Mouse (Mus musculus) ES-CJ7 (cell line): ENCODE measurements around the gene Trip10.

Experiments used
- DNase-seq: peaks from one replicate; pipeline ENCODE4 v3.0.0; 2011; ENCODE audit warnings: low read depth, low spot score

Gene Trip10

DNA sequence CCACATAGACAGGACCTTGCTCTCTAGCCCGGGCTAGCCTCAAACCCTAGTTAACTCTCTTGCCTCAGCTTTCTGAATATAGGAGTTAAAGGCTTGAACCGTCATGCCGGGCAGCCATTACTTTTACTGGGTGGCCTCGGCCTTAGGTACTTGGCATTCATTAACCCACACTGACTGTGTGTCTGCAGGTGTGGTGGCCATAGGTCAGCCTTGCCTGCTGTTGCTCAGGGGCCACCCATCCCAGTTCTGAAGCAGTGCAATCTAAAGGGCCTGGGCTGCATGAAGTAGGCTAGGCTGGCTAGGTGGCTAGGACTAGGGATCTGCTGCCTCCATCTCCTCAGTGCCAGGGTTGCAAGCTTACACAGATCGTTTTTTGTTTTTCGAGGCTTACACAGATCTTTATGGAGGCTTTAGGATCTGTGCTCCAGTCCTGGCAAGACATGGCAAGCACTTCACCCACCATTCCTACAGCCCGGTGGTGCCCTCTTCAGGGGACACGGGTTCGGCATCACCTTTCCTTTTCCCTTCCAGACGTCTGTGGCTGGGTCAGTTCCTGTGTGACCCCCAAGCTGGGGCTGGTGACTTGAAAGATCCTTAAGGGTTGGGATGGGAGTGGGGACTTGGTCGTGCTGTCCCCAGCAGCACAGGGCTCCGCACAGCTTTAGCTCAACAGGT lies 14.9 kb upstream of the Trip10 start:
- DNase-seq: no peak

DNA sequence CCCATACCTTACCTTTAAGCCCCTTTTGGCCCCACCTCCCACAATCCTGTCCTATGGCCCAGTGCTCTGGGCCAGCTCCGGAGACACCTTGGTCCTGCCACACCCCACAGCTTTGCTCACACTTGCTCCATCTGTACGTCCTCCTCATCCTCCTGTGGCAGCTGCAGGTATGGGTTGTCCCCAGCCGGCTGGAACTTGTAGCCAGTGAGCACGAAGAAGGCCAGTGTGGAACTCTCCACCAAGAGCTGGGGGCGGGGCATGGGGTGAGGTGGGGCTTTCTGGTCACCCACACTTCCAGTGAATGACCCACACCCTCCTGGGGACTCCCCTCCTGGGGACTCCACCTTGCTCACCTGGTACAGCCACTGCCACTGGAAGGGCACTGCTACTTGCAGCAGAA lies 13.5 kb upstream of the Trip10 start:
- no peak for DNase-seq

DNA sequence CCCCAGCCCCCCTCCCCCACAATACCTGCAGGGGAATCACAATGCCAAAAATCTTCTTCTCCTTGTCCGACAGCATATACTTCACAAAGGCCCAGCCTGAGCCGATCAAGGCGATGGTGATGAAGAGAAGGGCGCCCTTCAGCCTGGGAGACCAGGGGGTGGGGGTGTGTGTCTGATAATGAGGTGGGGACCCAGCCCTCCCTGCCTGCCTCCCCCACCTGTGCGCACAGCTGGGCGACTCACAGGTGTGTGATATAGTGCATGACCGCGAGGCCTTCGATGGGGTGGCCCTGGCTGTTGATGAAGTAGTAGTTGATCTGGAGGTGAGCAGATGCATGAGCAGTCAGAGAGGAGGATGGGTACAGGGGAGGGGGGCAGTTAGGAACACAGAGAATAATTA lies 12.1 kb upstream of the Trip10 start:
- no peak for DNase-seq

DNA sequence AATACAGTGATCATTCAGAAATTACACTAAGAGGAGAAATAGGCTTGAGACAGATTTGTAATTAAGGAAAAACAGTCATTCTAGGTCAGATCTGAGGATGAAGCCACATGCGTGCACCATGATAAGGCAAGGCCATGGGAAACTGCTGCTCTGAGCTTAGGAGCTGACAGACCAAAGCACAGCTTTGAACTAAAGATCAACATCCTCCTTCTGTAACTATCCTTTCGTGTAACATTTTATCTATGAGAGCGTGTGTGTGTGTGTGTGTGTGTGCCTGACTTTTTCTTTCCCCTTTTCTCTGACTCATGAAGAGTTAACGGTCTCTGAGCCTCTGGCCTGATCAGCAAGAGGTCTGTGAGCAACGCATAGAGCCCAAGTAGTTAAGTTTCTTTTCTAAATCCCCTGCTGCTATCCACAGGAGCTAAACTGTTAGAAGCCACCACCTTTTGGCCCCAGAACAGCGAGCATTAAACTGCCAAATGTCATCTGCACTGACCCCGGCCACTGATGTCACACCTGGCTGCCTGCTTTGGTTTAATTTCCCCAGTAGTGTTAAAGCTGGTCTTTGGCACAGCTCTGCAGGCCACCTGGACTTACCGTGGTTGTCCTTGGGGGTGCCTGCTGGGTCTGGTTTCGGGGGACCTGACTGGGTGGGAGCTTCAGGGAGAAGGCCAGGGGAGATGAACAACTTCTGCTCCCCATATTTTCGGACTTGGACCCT lies 5.4 kb upstream of the Trip10 start:
- no peak for DNase-seq

- no peak for DNase-seq
Observed at GRCm38 (mm10) chr17:57245311-57245929, 3.8 kb upstream of the Trip10 start.

GRCm38 (mm10) chr17:57246663-57247392 lies 2.4 kb upstream of the Trip10 start:
- DNase-seq: peak; percentile 33

GRCm38 (mm10) chr17:57247393-57248200 lies 1.7 kb upstream of the Trip10 start:
- DNase-seq: peak; percentile 100

DNA sequence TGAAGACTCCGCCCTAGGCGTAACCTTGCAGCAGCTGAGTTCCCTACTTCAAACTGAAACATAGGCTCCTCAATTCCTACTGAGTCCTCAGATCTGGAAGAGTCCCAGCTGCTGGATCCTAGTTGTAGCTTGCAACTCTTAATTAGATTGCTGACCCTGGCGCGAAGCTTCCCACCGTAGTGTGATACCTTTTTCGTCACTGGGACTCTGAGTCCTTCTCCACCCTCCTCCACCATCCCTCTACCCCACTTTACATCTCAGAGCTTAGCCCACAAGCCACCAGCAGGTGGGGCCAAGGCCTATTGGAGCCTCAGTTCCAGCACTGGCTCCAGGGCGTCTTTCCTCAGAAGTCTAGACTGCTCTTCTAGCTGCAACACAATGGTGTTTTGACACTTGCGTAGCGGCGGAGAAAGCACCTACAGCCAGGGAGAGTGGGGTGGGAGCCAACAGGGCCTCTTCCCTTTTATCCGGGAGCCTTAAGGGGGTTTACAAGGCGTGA lies 1.0 kb upstream of the Trip10 start, which contains the start of gene Gpr108:
TSS of gene Gpr108 (minus strand) at position 246 of the 499 bp plus-strand sequence.
- DNase-seq: peak; percentile 94

DNA sequence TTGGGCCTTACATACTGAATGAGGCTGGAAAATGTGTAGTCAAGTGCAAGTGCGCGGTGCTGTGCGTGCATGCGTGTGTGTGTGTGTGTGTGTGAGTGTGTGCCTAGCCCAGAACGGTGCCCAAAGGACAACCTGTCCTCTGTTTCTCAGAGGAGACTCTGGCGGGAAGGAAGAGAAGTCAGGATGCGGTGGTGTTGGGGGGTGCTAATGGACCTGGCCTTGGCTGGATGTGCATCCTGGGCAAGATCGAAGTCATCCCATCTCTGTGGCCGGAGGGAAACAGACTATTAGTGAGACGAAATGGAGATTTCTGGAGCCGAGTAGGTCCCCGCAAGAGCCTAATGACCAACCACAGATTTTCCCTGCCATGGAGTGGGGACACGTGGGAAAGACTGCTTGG lies 484 bp upstream of the Trip10 start:
- DNase-seq: peak; percentile 17

DNA sequence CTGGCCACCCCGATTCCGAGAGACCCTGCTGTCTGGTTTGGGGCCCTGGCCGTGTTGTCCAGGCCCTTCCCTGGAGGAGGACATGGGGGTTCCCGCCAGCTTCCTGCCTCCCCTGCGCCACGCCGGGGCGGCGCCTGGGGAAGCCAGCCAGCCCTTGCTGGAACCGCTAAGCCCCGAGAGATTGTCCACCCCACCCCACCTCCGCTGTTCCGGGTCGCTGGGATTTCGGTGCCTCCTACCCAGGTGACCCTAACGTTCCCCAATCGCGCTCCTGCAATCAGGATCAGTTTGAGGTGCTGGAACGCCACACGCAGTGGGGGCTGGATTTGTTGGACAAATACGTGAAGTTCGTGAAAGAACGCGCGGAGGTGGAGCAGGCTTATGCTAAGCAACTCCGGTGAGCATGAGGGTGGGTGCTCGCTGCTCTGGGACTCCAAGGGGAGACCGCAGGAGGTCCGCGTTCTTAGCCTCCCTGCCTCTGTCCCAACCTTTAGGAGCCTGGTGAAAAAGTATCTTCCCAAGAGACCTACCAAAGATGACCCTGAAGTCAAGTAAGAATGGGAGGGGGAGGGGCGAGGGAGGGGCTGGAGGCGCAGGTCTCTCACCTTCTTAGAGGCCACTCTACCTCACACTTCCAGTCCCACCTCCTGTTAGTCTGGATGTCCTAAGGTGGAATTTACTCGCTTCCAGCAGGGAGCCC lies 1.4 kb downstream of the Trip10 start:
- peak; percentile 65 for DNase-seq

DNA sequence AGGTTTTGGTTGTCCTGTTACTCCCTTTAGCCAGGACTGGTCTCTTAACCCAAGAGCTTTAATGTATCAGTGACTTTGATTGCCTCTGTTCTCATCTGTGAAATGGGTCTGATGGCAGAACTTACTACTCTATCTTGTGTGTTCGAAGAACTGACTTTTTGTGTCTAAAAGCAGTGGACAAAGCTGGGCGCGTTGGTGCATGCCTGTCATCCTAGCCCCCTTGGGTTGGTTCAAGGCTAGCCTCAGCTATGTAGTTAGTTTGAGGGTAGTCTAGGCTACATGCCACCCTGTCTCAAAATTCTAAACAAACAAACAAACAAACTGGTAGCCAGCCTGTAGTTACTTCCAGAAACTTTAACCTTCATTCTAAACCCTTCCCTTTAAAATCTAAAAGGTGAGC lies 2.2 kb downstream of the Trip10 start:
- DNase-seq: no peak

- no peak for DNase-seq
Observed at GRCm38 (mm10) chr17:57253306-57253705, 4.1 kb downstream of the Trip10 start.

DNA sequence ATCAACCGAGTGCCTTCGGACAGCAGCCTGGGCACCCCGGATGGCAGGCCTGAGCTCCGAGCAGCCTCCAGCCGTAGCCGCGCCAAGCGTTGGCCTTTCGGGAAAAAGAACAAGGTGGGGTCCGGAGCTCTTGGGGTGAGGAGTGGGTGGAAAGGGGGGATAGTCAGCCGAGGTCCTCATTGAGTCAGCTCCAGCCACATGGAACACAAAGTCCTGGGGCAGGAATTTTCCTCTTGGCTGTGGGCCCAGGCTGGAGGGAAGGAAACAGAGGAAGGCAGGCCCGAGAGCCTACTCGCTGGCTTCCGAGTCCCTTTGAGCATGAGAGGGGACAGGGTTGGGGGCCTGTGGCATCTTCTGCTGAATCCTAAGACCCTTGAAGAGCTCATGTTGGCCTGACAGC lies 6.1 kb downstream of the Trip10 start:
- no peak for DNase-seq

DNA sequence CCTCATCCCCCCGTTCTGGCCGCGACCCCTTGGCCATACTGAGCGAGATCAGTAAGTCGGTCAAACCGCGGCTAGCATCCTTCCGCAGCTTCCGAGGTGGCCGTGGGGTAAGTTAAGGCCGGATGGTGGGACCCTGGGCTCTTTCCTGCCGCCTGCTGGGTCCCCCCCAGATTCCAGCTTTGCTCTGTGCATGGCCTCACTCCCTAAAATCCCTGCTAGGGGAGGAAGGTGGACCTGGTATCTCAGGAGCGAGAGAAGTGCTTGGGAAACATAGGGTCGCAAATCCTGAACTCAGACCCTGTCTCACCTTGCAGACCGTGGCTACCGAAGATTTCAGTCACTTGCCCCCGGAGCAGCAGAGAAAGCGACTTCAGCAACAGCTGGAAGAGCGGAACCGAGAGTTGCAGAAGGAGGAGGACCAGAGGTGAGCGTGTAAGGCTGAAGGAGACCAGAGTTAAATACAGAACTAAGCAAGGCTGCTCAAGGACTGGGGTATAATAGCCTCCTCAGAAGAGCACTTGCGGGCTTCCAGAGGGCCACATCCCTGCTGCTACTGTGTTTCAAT lies 7.7 kb downstream of the Trip10 start:
- DNase-seq: no peak

GRCm38 (mm10) chr17:57258191-57258590 lies 8.9 kb downstream of the Trip10 start:
- DNase-seq: no peak

DNA sequence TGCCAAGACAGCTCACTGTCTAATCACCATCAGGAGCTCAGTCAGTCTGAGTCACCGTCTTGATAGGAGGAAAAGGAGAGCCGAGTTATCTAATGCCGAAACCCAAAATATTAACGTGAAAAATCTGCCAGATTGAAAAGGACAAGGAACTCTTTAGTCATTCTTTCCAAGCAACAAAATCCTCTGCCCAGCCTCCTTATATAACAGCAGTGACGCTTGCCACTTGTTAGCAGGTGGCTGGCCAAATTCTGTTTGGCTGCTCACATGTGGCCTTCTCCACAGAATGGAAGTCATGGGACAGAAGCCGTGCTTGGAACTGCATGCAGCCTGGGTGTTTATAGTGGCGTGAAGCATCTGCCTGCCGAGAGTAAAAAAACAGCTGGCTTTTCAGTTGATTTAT lies 10.5 kb downstream of the Trip10 start:
- DNase-seq: no peak

DNA sequence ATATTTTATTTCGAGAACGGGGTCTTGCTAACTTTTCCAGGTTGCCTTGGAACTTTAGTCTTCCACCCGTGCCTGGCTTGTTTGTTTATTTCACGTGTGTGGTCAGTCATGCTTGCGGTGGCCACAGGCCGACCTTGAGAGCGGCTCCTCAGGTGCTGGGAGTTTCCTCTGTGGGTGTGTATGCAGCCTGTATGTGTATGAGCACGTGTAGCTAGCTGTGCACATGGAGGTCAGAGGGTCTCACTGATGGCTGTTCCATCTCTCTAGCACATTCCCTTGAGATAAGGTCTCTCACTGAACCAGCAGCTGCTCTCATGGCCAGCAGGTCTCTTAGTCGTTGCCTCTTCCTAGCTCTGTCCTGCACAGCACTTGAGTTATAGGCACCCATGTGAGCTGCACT lies 11.1 kb downstream of the Trip10 start:
- no peak for DNase-seq

GRCm38 (mm10) chr17:57261286-57261685 lies 12.0 kb downstream of the Trip10 start:
- DNase-seq: no peak

GRCm38 (mm10) chr17:57261796-57262195 lies 12.5 kb downstream of the Trip10 start:
- peak; percentile 50 for DNase-seq

GRCm38 (mm10) chr17:57262901-57263550 lies 13.8 kb downstream of the Trip10 start:
- DNase-seq: no peak
